Mouse (Mus musculus) left cerebral cortex, adult 2 months (tissue): ENCODE measurements around the gene Gatad2a. TPM values are rescaled to one million over a fixed set of nuclear protein-coding genes. Genes with fewer than 3 reads are reported as not detected.

Experiments
- DNase-seq, 2 experiments: peaks; one replicate each; pipeline ENCODE4 v3.0.0; 2021 to 2022; ENCODE audit warnings: low spot score in 2 of 2, mixed read lengths in 1 of 2; ENCODE audit errors: extremely low spot score in 1 of 2
- H3K27ac ChIP-seq: fragments of 200-600 bp; 2 replicates; pipeline ENCODE4 v1.8.1; 2022
- H3K4me3 ChIP-seq: fragments of 200-600 bp; 2 replicates; pipeline ENCODE4 v1.8.1; 2022
- CTCF ChIP-seq: fragments of 200-600 bp; IDR thresholded peaks from 2 replicates; pipeline ENCODE4 v1.8.1; 2022; ENCODE audit warnings: antibody characterized with exemption, mild to moderate bottlenecking, moderate library complexity
- intact Hi-C: fragments of 180-260 bp; cut with DNase I; formaldehyde crosslinking; loops from one replicate; pipeline ENCODE4 v1.15.1; 2025
- total RNA-seq, 2 experiments: library from RNA; stranded (reverse); gene quantifications; 2 replicates each; pipeline ENCODE4 v1.2.3; 2021

Gene Gatad2a
- total RNA-seq, 2 experiments from 2014 or later: 27.6 to 32.2 TPM

GRCm38 (mm10) chr8:69984876-69985553, 11.2 kb downstream of the Gatad2a start:
- no peak overlapping the region for H3K27ac ChIP-seq
- intact Hi-C loops: no loop called here
- no peak for TF ChIP-seq CTCF
- no peak for DNase-seq
- H3K4me3 ChIP-seq: no peak overlapping the region

- H3K4me3 ChIP-seq: no peak overlapping the region
- TF ChIP-seq CTCF: no peak
- no peak for DNase-seq
- intact Hi-C loops: no loop called here
- H3K27ac ChIP-seq: no peak overlapping the region
These were observed 17.7 kb downstream of the Gatad2a start for GRCm38 (mm10) chr8:69978456-69978855.

- TF ChIP-seq CTCF: no peak
- Histone ChIP-seq H3K4me3 (peak overlapping the region; percentile 95), H3K27ac (peak overlapping the region; percentile 69; the same call in 1 of the 2 replicates)
- DNase-seq: no peak
- intact Hi-C loops: no loop called here
These were observed 21.4 kb downstream of the Gatad2a start for GRCm38 (mm10) chr8:69974806-69975205.

GRCm38 (mm10) chr8:69974194-69974614, 22.0 kb downstream of the Gatad2a start:
- H3K4me3 ChIP-seq: peak overlapping the region; percentile 95
- intact Hi-C loops: no loop called here
- peak overlapping the region; percentile 69; the same call in 1 of the 2 replicates for H3K27ac ChIP-seq
- DNase-seq: peak; percentile 90 to 92
- no peak for TF ChIP-seq CTCF

GRCm38 (mm10) chr8:69973442-69974161, 22.6 kb downstream of the Gatad2a start:
- DNase-seq: peak; percentile 13 to 21
- Histone ChIP-seq H3K27ac (peak overlapping the region; percentile 64), H3K4me3 (peak overlapping the region; percentile 95)
- intact Hi-C loops: no loop called here
- no peak for TF ChIP-seq CTCF

GRCm38 (mm10) chr8:69973063-69973441, 23.1 kb downstream of the Gatad2a start:
- DNase-seq: no peak
- peak overlapping the region; percentile 95 for H3K4me3 ChIP-seq
- H3K27ac ChIP-seq: no peak overlapping the region
- intact Hi-C loops: no loop called here
- TF ChIP-seq CTCF: no peak

GRCm38 (mm10) chr8:69970880-69971279, 25.3 kb downstream of the Gatad2a start:
- no peak for DNase-seq
- no peak for TF ChIP-seq CTCF
- Histone ChIP-seq H3K27ac (no peak overlapping the region), H3K4me3 (no peak overlapping the region)
- intact Hi-C loops: no loop called here

GRCm38 (mm10) chr8:69967291-69967933, 28.8 kb downstream of the Gatad2a start:
- no peak overlapping the region for H3K4me3 ChIP-seq
- DNase-seq: no peak
- no peak overlapping the region for H3K27ac ChIP-seq
- intact Hi-C loops: no loop called here
- no peak for TF ChIP-seq CTCF

- Histone ChIP-seq H3K4me3 (no peak overlapping the region), H3K27ac (no peak overlapping the region)
- no peak for TF ChIP-seq CTCF
- intact Hi-C loops: no loop called here
- no peak for DNase-seq
These were observed 36.9 kb downstream of the Gatad2a start for GRCm38 (mm10) chr8:69959241-69959640.

- no peak overlapping the region for H3K27ac ChIP-seq
- no peak for TF ChIP-seq CTCF
- no peak for DNase-seq
- intact Hi-C loops: no loop called here
- no peak overlapping the region for H3K4me3 ChIP-seq
These were observed 38.3 kb downstream of the Gatad2a start for GRCm38 (mm10) chr8:69957879-69958278.

GRCm38 (mm10) chr8:69957419-69957818, 38.8 kb downstream of the Gatad2a start:
- Histone ChIP-seq H3K27ac (no peak overlapping the region), H3K4me3 (no peak overlapping the region)
- intact Hi-C loops: no loop called here
- TF ChIP-seq CTCF: no peak
- DNase-seq: no peak

- Histone ChIP-seq H3K4me3 (no peak overlapping the region), H3K27ac (no peak overlapping the region)
- no peak for TF ChIP-seq CTCF
- intact Hi-C loops: no loop called here
- no peak for DNase-seq
These were observed 39.5 kb downstream of the Gatad2a start for GRCm38 (mm10) chr8:69956651-69957050.
